Comparison of ENCODE assay signal across 43 mouse cellular contexts in the genomic region with DNA sequence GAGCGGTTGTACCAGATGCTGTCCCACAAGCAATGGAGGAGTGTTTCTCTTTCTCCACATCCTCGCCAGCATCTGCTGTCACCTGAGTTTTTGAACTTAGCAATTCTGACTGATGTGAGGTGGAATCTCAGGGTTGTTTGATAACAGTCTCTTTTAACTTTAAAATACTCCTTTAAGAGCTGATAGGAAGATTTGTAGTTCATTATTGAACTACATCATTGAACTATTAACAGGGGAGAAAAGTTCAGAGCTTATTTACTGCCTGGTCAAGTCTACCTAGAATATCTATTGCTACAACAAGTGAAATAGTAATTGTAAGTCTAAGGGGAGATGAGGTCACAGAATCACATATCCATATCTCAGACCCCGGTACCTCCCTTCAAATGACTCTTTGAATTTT. TPM values are rescaled to one million over a fixed set of nuclear protein-coding genes. Genes with fewer than 3 reads are reported as not detected.
"Had no signal": no experiment of that assay in that cellular context is flagged by ENCODE, and none has a peak within 500 bp of the region (broad histone marks: within the 10 kb centered on the region; RNA-seq: fewer than 3 reads in every experiment).

A gene (plus strand): TSS at position 301 of the 400 bp plus-strand sequence.

- H3K27ac ChIP-seq: heart, embryonic 10.5 days; heart, embryonic 13.5 days; heart, embryonic 15.5 days; hindbrain, embryonic 10.5 days; hindbrain, embryonic 12.5 days; hindbrain, embryonic 13.5 days; hindbrain, embryonic 14.5 days; hindbrain, embryonic 15.5 days; hindbrain, postnatal 0 days; intestine, embryonic 15.5 days; kidney, embryonic 15.5 days; kidney, postnatal 0 days; layer of hippocampus, adult 2 months had no signal

- H3K36me3 ChIP-seq: heart, embryonic 10.5 days; heart, embryonic 12.5 days; heart, embryonic 13.5 days; heart, embryonic 15.5 days; hindbrain, embryonic 10.5 days; hindbrain, embryonic 12.5 days; hindbrain, embryonic 13.5 days; hindbrain, embryonic 15.5 days; intestine, embryonic 15.5 days; kidney, embryonic 15.5 days had no signal

- H3K27me3 ChIP-seq: heart, embryonic 12.5 days; heart, embryonic 13.5 days; heart, embryonic 15.5 days; hindbrain, embryonic 12.5 days; hindbrain, embryonic 13.5 days; hindbrain, embryonic 15.5 days; intestine, embryonic 15.5 days; kidney, embryonic 15.5 days had no signal

- H3K4me3 ChIP-seq: heart, embryonic 10.5 days; heart, embryonic 12.5 days; heart, embryonic 13.5 days; heart, embryonic 15.5 days; hindbrain, embryonic 10.5 days; hindbrain, embryonic 12.5 days; hindbrain, embryonic 13.5 days; hindbrain, embryonic 15.5 days; intestine, embryonic 15.5 days; kidney, embryonic 15.5 days; layer of hippocampus, adult 2 months had no signal

- H3K4me1 ChIP-seq: heart, embryonic 10.5 days; heart, embryonic 12.5 days; heart, embryonic 13.5 days; heart, embryonic 15.5 days; hindbrain, embryonic 10.5 days; hindbrain, embryonic 12.5 days; hindbrain, embryonic 13.5 days; hindbrain, embryonic 15.5 days; intestine, embryonic 15.5 days; kidney, embryonic 15.5 days had no signal

- DNase-seq: heart, postnatal 10 days; heart, postnatal 14 days; heart, postnatal 36 days; heart, postnatal 4 days; kidney, adult 11 months; kidney, adult 18-20 months; kidney, adult 2 months; kidney, adult 8-10 months; kidney, adult 9 months; kidney, postnatal 10 days; kidney, postnatal 14 days; kidney, postnatal 25 days; kidney, postnatal 36 days; kidney, postnatal 4 days; layer of hippocampus, adult 9-11 months; layer of hippocampus, postnatal 36 days had no signal

RNA-seq across cellular contexts. Expression of the gene that starts here (rescaled TPM):
- polyA plus RNA-seq: heart, embryonic 10.5 days; heart, embryonic 11.5 days; heart, embryonic 12.5 days; heart, embryonic 13.5 days; heart, embryonic 14.5 days; heart, embryonic 15.5 days; heart, embryonic 16.5 days; heart, postnatal 0 days; hindbrain, embryonic 10.5 days; hindbrain, embryonic 11.5 days; hindbrain, embryonic 12.5 days; hindbrain, embryonic 13.5 days; hindbrain, embryonic 14.5 days; hindbrain, embryonic 15.5 days; hindbrain, embryonic 16.5 days; hindbrain, postnatal 0 days; inflammation-experienced regulatory T-cells, adult 6 months; intestine, embryonic 14.5 days; intestine, embryonic 15.5 days; intestine, embryonic 16.5 days; intestine, postnatal 0 days; kidney, adult 2 months; kidney, embryonic 14.5 days; kidney, embryonic 15.5 days; kidney, embryonic 16.5 days; kidney, postnatal 0 days; large intestine, adult 2 months had no signal
